Mouse (Mus musculus): ENCODE results near the gene Olfr680-ps1.
"Not testable (repeated sequence)": the region's sequence is repeated elsewhere in the genome, so short reads cannot be mapped to it uniquely, and the experiment has no call there.

Olfr680-ps1 gene

GRCm38 (mm10) chr7:105092717-105093116 is at the start of gene Olfr680-ps1:
Gene Olfr680-ps1, minus strand, starts transcription at chr7:105092817.
- not testable (repeated sequence) for DNase-seq

GRCm38 (mm10) chr7:105141275-105141674 is 48.7 kb upstream of the Olfr680-ps1 start:
- DNase-seq: no peak

GRCm38 (mm10) chr7:105116536-105116935 is 23.9 kb upstream of the Olfr680-ps1 start, which contains the start of gene Olfr681:
Gene Olfr681, plus strand, starts transcription at chr7:105116836.
- no peak for DNase-seq

- no peak for DNase-seq
Measured at GRCm38 (mm10) chr7:105080905-105081304, 11.7 kb downstream of the Olfr680-ps1 start, which contains the start of gene Olfr679. Gene Olfr679, plus strand, starts transcription at chr7:105081205.

GRCm38 (mm10) chr7:105064175-105064574 is 28.4 kb downstream of the Olfr680-ps1 start, which contains the start of gene Olfr678:
Gene Olfr678, plus strand, starts transcription at chr7:105064475.
- DNase-seq: no peak

GRCm38 (mm10) chr7:105058951-105059350 is 33.7 kb downstream of the Olfr680-ps1 start:
- no peak for DNase-seq
